Mouse (Mus musculus): Measurements from ENCODE around the gene Eri3. TPM values are rescaled to one million over a fixed set of nuclear protein-coding genes. Genes with fewer than 3 reads are reported as not detected.

Gene Eri3
- total RNA-seq, 2 experiments from 2014 or later, result 84.5 to 88.9 TPM

Small RNA genes lying within 50 kb of the gene (microRNA-seq; reads per million reads assigned to microRNA genes)
- gene Gm25559 (ENCODE audit: borderline replicate concordance in 2 of 2), result 0 reads per million in 2 experiments

Other genes starting within 250 kb of the Eri3 start
- 10 to 100 TPM; 48.0 to 49.1 TPM for gene Rnf220, start 53.3 kb upstream of the Eri3 start, total RNA-seq (2021)
- gene Dmap1, start 131.9 kb downstream of the Eri3 start, total RNA-seq (2021), result 10 to 100 TPM; 14.5 to 15.1 TPM
- gene Gm12845, start 174.0 kb downstream of the Eri3 start, total RNA-seq (2021), result not detected
- gene Klf17, start 215.3 kb downstream of the Eri3 start, total RNA-seq (2021), result not detected

All from gastrocnemius, postnatal 25 days (tissue).